Comparison of ENCODE assay signal across 8 mouse cellular contexts in the genomic region with DNA sequence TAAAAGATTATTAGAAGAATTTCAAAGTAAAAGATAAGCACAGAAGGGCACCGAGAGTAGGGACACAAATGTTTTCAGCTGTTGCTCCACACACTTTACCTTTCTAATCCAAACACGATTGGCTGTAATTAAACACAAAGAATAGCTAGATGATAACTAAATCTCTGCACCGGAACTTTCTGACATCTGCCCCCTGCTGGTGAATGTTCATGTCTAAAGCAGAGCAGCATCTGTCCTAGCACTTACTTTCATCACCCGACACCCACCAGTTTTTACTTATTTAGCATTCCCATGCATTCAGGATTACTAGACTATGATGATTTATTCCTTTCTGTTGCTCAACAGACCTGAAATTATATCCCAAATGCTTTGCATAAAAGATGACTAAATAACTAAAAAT.
DNase-seq lines count a peak whose midpoint lies in the region; TF ChIP-seq lines count a peak whose summit lies in the region.

No protein-coding gene starts in this region.

- H3K27ac ChIP-seq in layer of hippocampus, adult 2 months, result no peak overlapping the region
- H3K27ac ChIP-seq in heart, embryonic 10.5 days, result no peak overlapping the region

- H3K4me1 ChIP-seq in heart, embryonic 10.5 days, result no peaks in the 10 kb centered on the region

- no peaks in the 10 kb centered on the region for H3K36me3 ChIP-seq in heart, embryonic 10.5 days

- H3K9me3 ChIP-seq in heart, embryonic 10.5 days, result no peaks in the 10 kb centered on the region

- H3K4me3 ChIP-seq in layer of hippocampus, adult 2 months, result no peak overlapping the region
- no peak overlapping the region for H3K4me3 ChIP-seq in heart, embryonic 10.5 days

- TF ChIP-seq CTCF in layer of hippocampus, adult 2 months (conservative IDR thresholded peaks at IDR 0.05), result peak; percentile 73

- H3K27me3 ChIP-seq in heart, embryonic 10.5 days (ENCODE audit: insufficient read depth, poor library complexity, severe bottlenecking), result no peaks in the 10 kb centered on the region

- 74% methylated on average over 4 of the region's 4 CpGs for WGBS in heart, embryonic 10.5 days

- peak; percentile 42 to 44 for DNase-seq in cerebellum, postnatal 10 days
- no peak for DNase-seq in cerebellum, adult 11 months
- DNase-seq in layer of hippocampus, adult 2 months (ENCODE audit: low spot score in 2 of 2), result peak; percentile 17 to 19
- DNase-seq in layer of hippocampus, postnatal 36 days, result no peak
- peak; percentile 26 for DNase-seq in NIH3T3 (ENCODE audit: low read depth)
- peak; percentile 21 for DNase-seq in layer of hippocampus, adult 9-10 months (ENCODE audit: low spot score)
- DNase-seq in right cerebral cortex, postnatal 14 days, result peak; percentile 32
- no peak for DNase-seq in heart, embryonic 10.5 days (ENCODE audit: low spot score)

Comparison
In these comparisons a context has a peak if more than half of its experiments do, and no peak if none do; other contexts are left out.
1. DNase-seq: peak in cerebellum, postnatal 10 days (2 of 2), layer of hippocampus, adult 2 months (2 of 2), NIH3T3 (single experiment), layer of hippocampus, adult 9-10 months (single experiment) and right cerebral cortex, postnatal 14 days (single experiment); none in cerebellum, adult 11 months (single experiment), layer of hippocampus, postnatal 36 days (0 of 2) and heart, embryonic 10.5 days (single experiment).